Mouse (Mus musculus) olfactory bulb, adult 2 months (tissue): ENCODE measurements around the gene Myo10.

Source experiments
- CTCF ChIP-seq: fragments of 200-500 bp; IDR thresholded peaks from 2 replicates; pipeline ENCODE4 v1.5.1; 2012; ENCODE audit warnings: low read depth, mild to moderate bottlenecking, low read length, moderate library complexity; ENCODE audit not compliant: insufficient read depth
- POLR2A ChIP-seq: fragments of 200-500 bp; IDR thresholded peaks from 2 replicates; pipeline ENCODE4 v1.6.1; 2012; ENCODE audit warnings: mild to moderate bottlenecking, low read depth, low read length, moderate library complexity; ENCODE audit not compliant: insufficient read depth

- TF ChIP-seq POLR2A (no peak), CTCF (no peak)
Observed at GRCm38 (mm10) chr15:25830426-25830825, 208.1 kb downstream of the Myo10 start.
